Comparison of ENCODE assay signal across 16 mouse cellular contexts in genomic region chr17:24580287-24580686, GRCm38 (mm10). TPM values are rescaled to one million over a fixed set of nuclear protein-coding genes. Genes with fewer than 3 reads are reported as not detected.
"Had no signal": no experiment of that assay in that cellular context is flagged by ENCODE, and none has a peak within 500 bp of the region (broad histone marks: within the 10 kb centered on the region; RNA-seq: fewer than 3 reads in every experiment).

No protein-coding gene starts in this region.

- H3K9me3 ChIP-seq: lung, embryonic 15.5 days; megakaryocyte, embryonic 14.5 days; midbrain, embryonic 13.5 days; midbrain, embryonic 15.5 days; neural tube, embryonic 12.5 days; stomach, embryonic 15.5 days had no signal

- H3K4me1 ChIP-seq: lung, embryonic 15.5 days; midbrain, embryonic 13.5 days; midbrain, embryonic 15.5 days; neural tube, embryonic 12.5 days; stomach, embryonic 15.5 days had no signal

- H3K9ac ChIP-seq: lung, embryonic 15.5 days; midbrain, embryonic 13.5 days; midbrain, embryonic 15.5 days; neural tube, embryonic 12.5 days; stomach, embryonic 15.5 days had no signal

- DNase-seq: lung, postnatal 14 days; lung, postnatal 36 days; right cerebral cortex, postnatal 14 days; thymus, adult 2 months; thymus, postnatal 25 days; thymus, postnatal 4 days had no signal

- ATAC-seq: lung, postnatal 0 days; midbrain, embryonic 13.5 days; midbrain, embryonic 15.5 days had no signal

- H3K27me3 ChIP-seq: lung, embryonic 15.5 days; megakaryocyte, embryonic 14.5 days; midbrain, embryonic 13.5 days; midbrain, embryonic 15.5 days; neural tube, embryonic 12.5 days; stomach, embryonic 15.5 days had no signal

- H3K27ac ChIP-seq: lung, embryonic 15.5 days; macrophage; midbrain, embryonic 13.5 days; midbrain, embryonic 15.5 days; neural tube, embryonic 12.5 days; stomach, embryonic 15.5 days; stomach, postnatal 0 days had no signal

- H3K4me2 ChIP-seq: lung, embryonic 15.5 days; midbrain, embryonic 11.5 days; midbrain, embryonic 13.5 days; midbrain, embryonic 15.5 days; neural tube, embryonic 12.5 days; stomach, embryonic 15.5 days had no signal

- H3K4me3 ChIP-seq: lung, embryonic 15.5 days; megakaryocyte, embryonic 14.5 days; midbrain, embryonic 13.5 days; midbrain, embryonic 15.5 days; neural tube, embryonic 12.5 days; stomach, embryonic 15.5 days had no signal

RNA-seq across cellular contexts. Expression of gene Rab26, which starts 46.3 kb away (rescaled TPM):
- polyA plus RNA-seq: macrophage had no signal
